Mouse (Mus musculus) embryonic fibroblast, embryonic 13.5 days (primary cell): Measurements from ENCODE around the gene Dis3l2. TPM values are rescaled to one million over a fixed set of nuclear protein-coding genes. Genes with fewer than 3 reads are reported as not detected.

Experiments used
- H3K27ac ChIP-seq: 2 replicates; pipeline ENCODE4 v1.5.1; 2012; ENCODE audit warnings: low read length, control low read depth, inconsistent platforms; ENCODE audit not compliant: insufficient read depth
- H3K4me1 ChIP-seq: 2 replicates; pipeline ENCODE4 v1.6.1; 2011; ENCODE audit warnings: low read length; ENCODE audit not compliant: control insufficient read depth, insufficient read depth
- H3K4me3 ChIP-seq: 2 replicates; pipeline ENCODE4 v1.5.1; 2011; ENCODE audit warnings: mild to moderate bottlenecking, control low read depth, low read length; ENCODE audit not compliant: insufficient read depth
- CTCF ChIP-seq: IDR thresholded peaks from 2 replicates; pipeline ENCODE4 v1.5.1; 2011; ENCODE audit warnings: mild to moderate bottlenecking, control low read depth, low read length, moderate library complexity, borderline replicate concordance; ENCODE audit not compliant: insufficient read depth
- POLR2A ChIP-seq: IDR thresholded peaks from 2 replicates; pipeline ENCODE4 v1.6.1; 2011; ENCODE audit warnings: low read depth, mild to moderate bottlenecking, control low read depth, low read length, moderate library complexity
- polyA plus RNA-seq: library from polyadenylated mRNA; stranded (reverse); fragments of >200 nt; gene quantifications from 2 replicates; pipeline ENCODE4 v1.2.4, GENCODE M21; 2011; ENCODE audit warnings: low read depth; ENCODE audit not compliant: missing spikeins, insufficient read length

Gene Dis3l2
- polyA plus RNA-seq, 1 experiment = 7.5 TPM

DNA sequence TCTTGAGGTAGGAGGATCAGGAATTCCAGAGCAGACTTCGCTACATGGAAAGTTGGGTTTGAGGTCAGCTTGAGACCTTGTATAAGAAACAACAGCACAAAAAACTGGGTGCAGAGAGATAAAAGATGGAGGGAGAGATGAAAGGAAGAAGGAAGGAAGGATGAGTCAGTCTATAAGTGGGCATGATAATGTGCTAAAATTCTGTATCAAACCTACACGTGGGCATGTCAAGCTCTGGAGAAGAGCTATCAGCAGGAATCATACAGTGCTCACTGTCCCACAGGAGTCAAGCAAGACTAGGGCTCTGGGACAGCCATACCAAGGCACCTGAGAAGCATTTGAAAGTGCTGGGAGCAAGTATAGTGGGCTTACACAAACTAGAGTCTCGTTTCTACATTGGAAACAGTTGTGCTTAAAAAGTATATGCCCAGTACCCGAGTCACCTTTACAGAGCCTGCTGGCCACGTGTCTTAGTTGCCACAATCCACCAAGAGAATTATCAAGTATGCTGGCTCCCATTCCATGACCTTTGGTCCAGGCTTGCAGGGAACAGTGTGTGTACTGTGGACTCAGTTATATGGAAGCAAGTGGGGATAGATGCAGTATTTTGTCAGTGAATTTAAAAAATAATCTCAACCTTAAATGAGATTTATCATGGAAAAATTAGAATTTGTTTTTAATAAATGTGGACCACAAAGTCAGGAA, 248.0 kb downstream of the Dis3l2 start:
- TF ChIP-seq CTCF = no peak
- TF ChIP-seq POLR2A = no peak

DNA sequence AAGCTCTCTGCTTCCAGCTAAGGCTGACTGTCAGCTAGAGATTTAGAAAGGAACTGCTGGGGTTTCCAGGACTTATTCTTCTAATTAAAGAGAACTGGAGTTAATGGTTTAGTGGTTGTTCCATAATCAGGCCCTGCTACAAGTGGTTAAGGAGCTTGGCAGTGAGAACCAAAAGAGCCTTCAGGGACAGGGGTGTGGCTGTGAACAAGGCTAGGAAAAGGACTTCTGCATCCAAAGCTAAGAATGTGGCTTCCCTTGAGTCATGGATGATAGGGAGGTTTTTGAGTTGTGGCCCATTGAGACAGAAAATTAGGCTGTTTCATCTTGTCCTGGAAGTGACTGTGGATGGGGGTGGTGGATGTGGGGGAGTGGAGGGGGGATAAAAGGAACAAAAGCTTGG, 252.2 kb downstream of the Dis3l2 start:
- Histone ChIP-seq H3K27ac (no peak overlapping the region), H3K4me3 (no peak overlapping the region), H3K4me1 (no peaks in the 10 kb centered on the region)
- TF ChIP-seq POLR2A (no peak), CTCF (no peak)

More for the DNA sequence above, 248.0 kb downstream of the Dis3l2 start:
- H3K27ac ChIP-seq = no peak overlapping the region
- H3K4me1 ChIP-seq = no peaks in the 10 kb centered on the region
- no peak overlapping the region for H3K4me3 ChIP-seq

DNA sequence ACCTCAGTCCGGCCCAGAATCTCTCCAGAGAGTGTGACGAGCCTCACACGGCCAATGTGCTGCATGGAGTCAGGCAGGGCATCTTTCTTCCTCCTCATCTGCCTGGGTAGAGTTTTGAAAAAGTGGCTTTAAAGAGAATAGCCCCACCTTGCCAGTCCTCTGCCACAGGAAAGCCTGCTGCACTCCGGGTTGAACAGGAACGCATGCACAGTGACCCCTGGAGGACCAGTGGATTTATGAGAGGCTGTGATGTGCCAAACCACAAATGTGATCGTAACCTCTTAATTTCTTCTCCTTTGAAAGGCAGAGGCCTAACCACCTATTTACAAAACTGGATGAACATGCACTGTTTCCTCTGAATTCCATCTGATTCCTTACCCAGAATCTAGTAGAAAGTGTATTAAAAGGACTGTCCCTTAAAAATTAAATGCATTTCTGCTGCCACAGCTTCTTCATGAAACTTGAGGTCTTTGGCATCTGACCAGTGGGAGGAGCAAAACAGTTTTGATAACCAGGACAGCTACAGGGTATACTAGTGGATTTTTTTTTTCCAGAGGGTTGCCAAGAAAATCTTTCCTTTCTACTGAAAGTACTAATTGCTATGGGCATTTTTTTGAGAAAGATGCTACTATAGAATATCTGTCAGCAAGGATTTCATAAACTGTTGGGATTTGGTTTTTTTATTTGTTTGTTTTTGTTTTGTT, 264.8 kb downstream of the Dis3l2 start:
- TF ChIP-seq CTCF = peak; percentile 17; the same call in 1 of the 2 replicates
- TF ChIP-seq POLR2A = no peak
- no peaks in the 10 kb centered on the region for H3K4me1 ChIP-seq
- no peak overlapping the region for H3K27ac ChIP-seq
- H3K4me3 ChIP-seq = no peak overlapping the region

DNA sequence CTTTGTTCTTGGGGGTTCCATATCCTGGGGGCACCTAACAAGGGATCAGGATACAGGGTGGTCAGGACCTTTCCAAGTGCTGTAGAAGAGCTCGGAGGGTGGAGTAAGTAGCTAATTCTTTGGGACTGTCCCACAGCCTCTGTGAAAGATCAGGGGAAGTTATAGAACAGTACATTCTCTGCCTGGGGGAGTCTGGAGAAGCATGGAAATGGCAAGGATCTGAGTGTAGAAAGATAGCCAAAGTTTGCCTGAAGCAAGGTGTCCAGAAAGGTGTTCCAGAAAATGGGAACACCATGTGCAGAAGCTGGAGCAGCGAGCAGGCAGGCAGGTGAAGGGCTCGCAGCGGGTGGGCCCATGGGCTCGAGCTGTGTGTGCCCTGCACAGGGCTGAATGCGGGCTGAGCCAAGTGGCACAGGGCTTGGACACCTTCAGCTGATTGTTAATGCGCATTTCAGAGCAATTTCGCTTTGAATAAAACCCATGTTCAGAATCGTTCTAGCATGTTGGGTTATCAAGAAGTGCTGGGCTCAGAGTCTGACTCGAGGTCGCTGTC, 265.6 kb downstream of the Dis3l2 start:
- TF ChIP-seq CTCF (no peak), POLR2A (no peak)

DNA sequence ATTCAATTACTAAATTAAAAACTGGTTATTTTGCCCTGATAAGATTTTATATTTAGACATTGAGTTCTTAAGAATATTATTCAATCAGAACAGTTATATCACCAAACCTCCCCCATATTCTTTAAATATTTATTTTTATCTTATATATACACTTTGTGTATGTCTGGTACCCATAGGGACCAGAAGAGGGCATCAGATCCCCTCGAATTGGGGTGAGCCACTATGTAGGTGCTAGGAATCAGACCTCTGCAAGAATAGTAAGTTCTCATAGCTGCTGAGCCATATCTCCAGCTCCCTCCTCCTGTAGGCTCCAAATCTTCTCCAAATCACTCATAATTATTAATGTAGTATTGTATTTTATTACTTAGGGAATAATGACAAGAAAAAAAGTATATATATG, 269.1 kb downstream of the Dis3l2 start:
- TF ChIP-seq POLR2A (no peak), CTCF (no peak)
- Histone ChIP-seq H3K4me3 (no peak overlapping the region), H3K4me1 (no peaks in the 10 kb centered on the region), H3K27ac (no peak overlapping the region)

More for the DNA sequence above, 265.6 kb downstream of the Dis3l2 start:
- Histone ChIP-seq H3K4me3 (no peak overlapping the region), H3K4me1 (no peaks in the 10 kb centered on the region), H3K27ac (no peak overlapping the region)

DNA sequence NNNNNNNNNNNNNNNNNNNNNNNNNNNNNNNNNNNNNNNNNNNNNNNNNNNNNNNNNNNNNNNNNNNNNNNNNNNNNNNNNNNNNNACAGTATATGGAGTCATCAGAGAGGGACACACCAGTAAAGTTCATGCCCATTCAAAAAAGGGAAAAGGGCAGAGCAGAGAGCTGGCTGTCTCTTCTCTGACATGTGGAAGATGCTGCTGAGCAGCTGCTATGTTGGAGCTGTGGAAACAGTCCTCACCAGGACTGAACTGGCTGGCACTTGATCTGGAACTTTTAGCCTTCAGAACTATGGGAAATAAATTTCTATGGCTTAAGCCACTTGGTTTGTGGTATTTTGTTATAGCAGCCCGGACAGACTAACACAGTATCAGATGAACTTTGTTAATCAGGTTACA, 273.4 kb downstream of the Dis3l2 start:
- Histone ChIP-seq H3K4me1 (no peaks in the 10 kb centered on the region), H3K4me3 (no peak overlapping the region), H3K27ac (no peak overlapping the region)
- TF ChIP-seq CTCF (no peak), POLR2A (no peak)

DNA sequence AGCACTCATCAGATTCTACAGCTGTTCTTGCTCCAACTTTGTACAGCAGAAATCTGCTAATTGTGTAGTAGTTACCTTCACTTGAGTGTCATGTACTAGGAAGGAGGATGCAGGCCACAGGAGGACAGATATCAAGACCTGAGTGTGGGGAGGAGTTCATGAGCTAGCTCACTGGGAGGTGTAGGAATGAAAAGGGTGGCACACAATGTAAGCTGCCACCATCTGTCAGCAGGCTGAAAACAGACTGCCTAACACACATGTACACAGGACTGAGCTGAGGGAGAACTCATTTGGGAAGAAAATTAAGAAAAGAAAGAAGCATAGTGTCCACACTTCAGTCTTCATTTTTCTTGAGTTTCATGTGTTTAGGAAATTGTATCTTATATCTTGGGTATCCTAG, 282.8 kb downstream of the Dis3l2 start:
- Histone ChIP-seq H3K4me3 (no peak overlapping the region), H3K27ac (no peak overlapping the region), H3K4me1 (no peaks in the 10 kb centered on the region)
- TF ChIP-seq CTCF = no peak
- TF ChIP-seq POLR2A = no peak

DNA sequence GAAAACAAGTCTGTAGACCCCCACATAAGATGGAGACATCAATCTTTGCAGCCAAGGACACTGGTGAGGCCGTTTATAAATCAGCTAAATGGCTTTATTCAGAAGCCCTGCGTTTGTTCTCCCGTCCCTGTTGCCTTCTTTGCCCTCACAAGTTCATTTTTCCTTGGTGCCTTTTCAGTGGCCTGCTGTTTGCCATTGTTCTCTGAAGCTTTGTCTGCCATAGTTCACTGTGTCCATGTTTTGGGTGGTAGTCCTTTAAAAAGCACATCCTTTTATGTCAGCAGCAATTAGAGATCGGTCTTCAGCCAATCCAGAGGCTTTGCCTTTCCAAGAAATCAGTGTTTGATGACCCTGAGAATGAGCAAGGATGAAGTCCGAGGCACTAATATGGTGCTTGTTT, 289.2 kb downstream of the Dis3l2 start:
- TF ChIP-seq CTCF (no peak), POLR2A (no peak)
- Histone ChIP-seq H3K4me1 (no peaks in the 10 kb centered on the region), H3K27ac (no peak overlapping the region), H3K4me3 (no peak overlapping the region)

DNA sequence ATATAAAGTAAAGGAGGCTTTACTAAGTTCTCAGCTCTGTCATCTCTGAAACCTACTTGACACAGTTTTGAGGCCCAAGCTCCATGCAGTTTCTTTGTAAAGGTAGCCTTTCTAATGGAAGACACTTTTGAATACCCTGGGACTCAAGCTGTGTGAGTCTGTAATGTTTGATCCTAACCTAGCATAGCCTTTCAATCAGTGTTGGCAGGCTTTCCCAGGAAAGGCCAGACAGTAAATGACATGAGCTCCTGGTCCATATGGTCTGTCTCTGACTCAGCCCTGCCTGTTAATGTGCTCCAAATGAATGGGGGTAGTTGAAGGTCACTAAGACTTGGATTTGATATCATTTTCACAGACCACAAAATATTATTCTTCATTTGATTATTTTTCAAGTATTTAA, 290.4 kb downstream of the Dis3l2 start:
- H3K4me1 ChIP-seq = no peaks in the 10 kb centered on the region
- TF ChIP-seq POLR2A (no peak), CTCF (no peak)

DNA sequence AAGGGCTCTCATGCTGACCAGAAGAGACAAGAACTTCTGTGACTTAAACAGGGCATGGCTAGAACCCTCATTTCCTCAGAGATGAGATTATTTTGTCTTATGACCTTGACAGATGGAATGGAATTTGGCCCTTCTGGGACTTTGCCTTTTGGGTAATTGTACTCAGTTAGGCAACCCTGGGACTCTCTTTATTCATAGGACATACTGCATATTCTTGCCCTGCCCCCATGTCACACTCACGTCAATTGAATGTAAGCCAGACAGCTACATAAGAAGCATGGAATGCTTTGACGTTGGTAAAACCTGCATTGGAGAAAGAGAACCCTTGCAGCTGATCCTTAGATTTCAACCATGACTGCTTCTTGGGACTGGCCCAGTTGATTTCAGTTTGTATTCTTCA, 294.4 kb downstream of the Dis3l2 start:
- H3K4me1 ChIP-seq = no peaks in the 10 kb centered on the region; the same call in 1 of the 2 replicates
- no peak overlapping the region for H3K27ac ChIP-seq
- TF ChIP-seq POLR2A (no peak), CTCF (no peak)
- H3K4me3 ChIP-seq = no peak overlapping the region

More for the DNA sequence above, 290.4 kb downstream of the Dis3l2 start:
- no peak overlapping the region for H3K27ac ChIP-seq
- H3K4me3 ChIP-seq = no peak overlapping the region
